Mouse (Mus musculus) thymus, postnatal 0 days (tissue): ENCODE measurements around the gene Phc1. TPM values are rescaled to one million over a fixed set of nuclear protein-coding genes. Genes with fewer than 3 reads are reported as not detected.

ENCODE experiments used
- polyA plus RNA-seq: library from polyadenylated mRNA; unstranded; fragments of >200 nt; fragmentation: Nextera tagmentation; extraction: Ambion mirVana; gene quantifications from 2 replicates; pipeline ENCODE4 v1.2.1, GENCODE M21; 2015

The Phc1 gene
- polyA plus RNA-seq, 1 experiment from 2014 or later, result 10.0 TPM

Other genes starting within 250 kb of the Phc1 start
- 0.53 and 0.55 TPM in 2 replicates for gene Klrg1, start 57.7 kb downstream of the Phc1 start, polyA plus RNA-seq
- gene M6pr, start 31.8 kb downstream of the Phc1 start, polyA plus RNA-seq, result 136 and 144 TPM in 2 replicates
- gene Rimklb, start 158.2 kb upstream of the Phc1 start, polyA plus RNA-seq, result 1.5 and 1.9 TPM in 2 replicates
- 58.9 and 65.3 TPM in 2 replicates for gene Mfap5, start 165.3 kb upstream of the Phc1 start, polyA plus RNA-seq
- 0.18 and 0.25 TPM in 2 replicates for gene Aicda, start 213.2 kb upstream of the Phc1 start, polyA plus RNA-seq